Mouse (Mus musculus) erythroid progenitor cell, adult 5-6 weeks (primary cell): ENCODE measurements around the gene Asah2. TPM values are rescaled to one million over a fixed set of nuclear protein-coding genes. Genes with fewer than 3 reads are reported as not detected.

Source experiments
- ATAC-seq: replicated peaks from 2 replicates; pipeline ENCODE4 v1.8.0; 2016; ENCODE audit warnings: moderate number of reproducible peaks, mild to moderate bottlenecking, moderate TSS enrichment, inconsistent platforms; ENCODE audit not compliant: poor library complexity, low FRiP score, severe bottlenecking
- total RNA-seq, 2 experiments: library from RNA; stranded (forward) in 1 of 2; stranded (reverse) in 1 of 2; fragments of 150-400 nt in 1 of 2; fragments of 186-747, 209-891 nt in 1 of 2; gene quantifications; 2 replicates each; pipeline versions ENCODE4 v1.2.3 to v1.2.4; 2015 to 2017; ENCODE audit warnings: low replicate concordance in 2 of 2

The Asah2 gene
- total RNA-seq, 2 experiments from 2014 or later: 4.2 to 4.8 TPM

GRCm38 (mm10) chr19:32002623-32003022 lies 105.4 kb downstream of the Asah2 start:
- no peak for ATAC-seq

GRCm38 (mm10) chr19:31996916-31997315 lies 111.1 kb downstream of the Asah2 start:
- ATAC-seq: no peak

- no peak for ATAC-seq
These were observed 117.0 kb downstream of the Asah2 start for GRCm38 (mm10) chr19:31991057-31991456.

GRCm38 (mm10) chr19:31975882-31976281 lies 132.1 kb downstream of the Asah2 start:
- no peak for ATAC-seq

- peak; percentile 63; the same call in 1 of the 2 replicates for ATAC-seq
These were observed 136.0 kb downstream of the Asah2 start for GRCm38 (mm10) chr19:31971998-31972397.

GRCm38 (mm10) chr19:31971405-31971804 lies 136.6 kb downstream of the Asah2 start:
- no peak for ATAC-seq

GRCm38 (mm10) chr19:31967933-31968532 lies 140.0 kb downstream of the Asah2 start:
- no peak for ATAC-seq

- ATAC-seq: no peak
These were observed 144.9 kb downstream of the Asah2 start for GRCm38 (mm10) chr19:31963147-31963546.

GRCm38 (mm10) chr19:31960434-31960833 lies 147.6 kb downstream of the Asah2 start:
- ATAC-seq: no peak

- no peak for ATAC-seq
These were observed 151.7 kb downstream of the Asah2 start for GRCm38 (mm10) chr19:31956359-31956758.

- ATAC-seq: no peak
These were observed 153.3 kb downstream of the Asah2 start for GRCm38 (mm10) chr19:31954696-31955095.

- ATAC-seq: no peak
These were observed 153.7 kb downstream of the Asah2 start for GRCm38 (mm10) chr19:31954267-31954666.

- no peak for ATAC-seq
These were observed 154.2 kb downstream of the Asah2 start for GRCm38 (mm10) chr19:31953799-31954198.

GRCm38 (mm10) chr19:31950793-31951489 lies 157.1 kb downstream of the Asah2 start:
- no peak for ATAC-seq

Other genes with a start within 250 kb of the Asah2 start
- not detected in 2 replicates for gene A1cf, start 239.4 kb downstream of the Asah2 start, total RNA-seq (2015; ENCODE audit: low replicate concordance)
- gene A1cf, start 239.4 kb downstream of the Asah2 start, total RNA-seq (2017; ENCODE audit: low replicate concordance): not detected in 2 replicates